ENCODE assay signal across 24 mouse cellular contexts in the genomic region with DNA sequence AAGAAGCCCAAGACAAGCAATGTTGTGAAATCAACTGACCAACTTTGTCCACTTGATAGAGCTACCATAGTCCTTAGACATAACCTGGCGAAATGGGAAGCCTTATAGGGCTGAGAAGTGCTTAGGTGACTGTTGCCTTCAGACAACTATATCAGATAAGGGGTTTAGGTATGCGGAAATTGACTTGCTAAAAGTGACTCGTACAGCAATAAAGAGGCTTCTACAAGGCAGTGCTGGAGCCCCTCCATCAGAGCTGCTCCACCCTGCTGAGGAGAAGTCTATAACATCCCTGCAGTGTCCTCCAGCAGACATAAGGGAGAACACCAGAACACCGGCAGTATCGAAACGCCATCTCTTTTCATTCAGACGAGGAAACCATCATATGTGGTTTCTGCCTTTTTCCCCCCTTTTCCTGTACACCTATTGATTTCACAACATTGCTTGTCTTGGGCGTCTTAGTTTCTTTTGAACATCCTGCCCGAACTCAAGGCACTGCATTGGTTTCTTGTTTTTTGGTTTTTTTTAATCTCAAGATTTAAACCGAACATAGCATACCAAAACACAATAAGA. TPM values are rescaled to one million over a fixed set of nuclear protein-coding genes. Genes with fewer than 3 reads are reported as not detected.
A peak's percentile ranks its signal among the peaks of the same experiment; 100 is the strongest.
DNase-seq lines count a peak whose midpoint lies in the region; ATAC-seq and TF ChIP-seq lines count a peak whose summit lies in the region.
"Had no signal": no experiment of that assay in that cellular context is flagged by ENCODE, and none has a peak within 500 bp of the region (broad histone marks: within the 10 kb centered on the region; RNA-seq: fewer than 3 reads in every experiment).

No protein-coding gene starts in this region.

- peak overlapping the region; percentile 16; the same call in 1 of the 2 replicates for H3K4me3 ChIP-seq in spleen, adult 2 months (ENCODE audit: extremely low read depth, insufficient read depth, insufficient read length)
- no peak overlapping the region for H3K4me3 ChIP-seq in intestine, embryonic 16.5 days (ENCODE audit: low read length)
- H3K4me3 ChIP-seq: forebrain, embryonic 13.5 days; heart, embryonic 12.5 days; hindbrain, embryonic 10.5 days; left cerebral cortex, adult 2 months; lung, embryonic 15.5 days; midbrain, embryonic 15.5 days; myocyte had no signal

- TF ChIP-seq CTCF in spleen, adult 2 months (IDR thresholded peaks at IDR 0.05; ENCODE audit: extremely low read depth, insufficient read depth, insufficient read length, insufficient replicate concordance) = no peak

- no peak for DNase-seq in spleen, adult 2 months (ENCODE audit: low read depth in 1 of 2, low spot score in 2 of 2)
- no peak for DNase-seq in spleen, postnatal 10 days (ENCODE audit: low spot score in 2 of 2)
- DNase-seq in urinary bladder, postnatal 25 days (ENCODE audit: low spot score) = no peak
- DNase-seq in urinary bladder, postnatal 14 days (ENCODE audit: low spot score) = no peak
- DNase-seq in layer of hippocampus, adult 18-20 months (ENCODE audit: low spot score in 2 of 2) = no peak
- DNase-seq: adrenal gland, adult 2 months; cerebellum, adult 18-20 months; cerebellum, postnatal 25 days; gastrocnemius, adult 2 months; kidney, postnatal 4 days; right cerebral cortex, adult 18-20 months had no signal

- no peak overlapping the region for H3K4me2 ChIP-seq in intestine, embryonic 16.5 days (ENCODE audit: low read depth, low read length)
- H3K4me2 ChIP-seq: forebrain, embryonic 13.5 days; heart, embryonic 12.5 days; lung, embryonic 15.5 days; midbrain, embryonic 15.5 days had no signal

- no peak for TF ChIP-seq POLR2A in spleen, adult 2 months (IDR thresholded peaks at IDR 0.05; ENCODE audit: low read depth, low read length)

- ATAC-seq in CD4-positive, CD25-positive, alpha-beta regulatory T cell, adult 4 months = peak; percentile 74
- peak; percentile 73 for ATAC-seq in activated CD4-positive, CD25-positive, alpha-beta regulatory T cell, adult 4 months
- peak; percentile 84 for ATAC-seq in intestine, embryonic 16.5 days
- ATAC-seq: forebrain, embryonic 13.5 days; midbrain, embryonic 15.5 days had no signal

- H3K27ac ChIP-seq in spleen, adult 2 months (ENCODE audit: insufficient read depth, low read length) = peak overlapping the region; percentile 46
- H3K27ac ChIP-seq in intestine, embryonic 16.5 days (ENCODE audit: low read length) = no peak overlapping the region
- H3K27ac ChIP-seq: forebrain, embryonic 13.5 days; gastrocnemius, adult 2 months; hindbrain, embryonic 10.5 days; left cerebral cortex, adult 2 months; liver, embryonic 14.5 days; lung, embryonic 15.5 days; midbrain, embryonic 15.5 days had no signal

- H3K36me3 ChIP-seq in spleen, adult 2 months (ENCODE audit: control insufficient read depth, insufficient read depth, low read length) = no peaks in the 10 kb centered on the region
- H3K36me3 ChIP-seq in intestine, embryonic 16.5 days (ENCODE audit: control insufficient read depth, insufficient read depth, low read length) = no peaks in the 10 kb centered on the region
- H3K36me3 ChIP-seq: heart, embryonic 12.5 days; hindbrain, embryonic 10.5 days; lung, embryonic 15.5 days; midbrain, embryonic 15.5 days had no signal

- WGBS in spleen, adult 2 months = 20% methylated on average over 10 of the region's 10 CpGs
- 80% methylated on average over 10 of the region's 10 CpGs for WGBS in intestine, embryonic 16.5 days

- H3K27me3 ChIP-seq in spleen, adult 2 months (ENCODE audit: control insufficient read depth, insufficient read depth, low read length) = no peaks in the 10 kb centered on the region
- no peaks in the 10 kb centered on the region for H3K27me3 ChIP-seq in intestine, embryonic 16.5 days (replicated peaks; ENCODE audit: control insufficient read depth, insufficient read depth, low read length)
- H3K27me3 ChIP-seq: forebrain, embryonic 13.5 days; heart, embryonic 12.5 days; lung, embryonic 15.5 days; midbrain, embryonic 15.5 days had no signal

- H3K9ac ChIP-seq in intestine, embryonic 16.5 days (ENCODE audit: low read depth, low read length) = no peak overlapping the region
- H3K9ac ChIP-seq: forebrain, embryonic 13.5 days; heart, embryonic 12.5 days; liver, embryonic 14.5 days; lung, embryonic 15.5 days; midbrain, embryonic 15.5 days had no signal

- H3K9me3 ChIP-seq in intestine, embryonic 16.5 days (ENCODE audit: control insufficient read depth, low read length) = no peaks in the 10 kb centered on the region
- H3K9me3 ChIP-seq: forebrain, embryonic 13.5 days; heart, embryonic 12.5 days; hindbrain, embryonic 10.5 days; lung, embryonic 15.5 days; midbrain, embryonic 15.5 days had no signal

- H3K4me1 ChIP-seq in spleen, adult 2 months (ENCODE audit: control insufficient read depth, insufficient read depth, insufficient read length) = peaks cover 10% of the 10 kb centered on the region; the same call in 1 of the 2 replicates
- H3K4me1 ChIP-seq in intestine, embryonic 16.5 days (ENCODE audit: control insufficient read depth, insufficient read depth, low read length) = no peaks in the 10 kb centered on the region
- H3K4me1 ChIP-seq: forebrain, embryonic 13.5 days; heart, embryonic 12.5 days; hindbrain, embryonic 10.5 days; lung, embryonic 15.5 days; midbrain, embryonic 15.5 days had no signal

RNA-seq across cellular contexts. Expression of gene Cd86, which starts 0.7 kb away (rescaled TPM):
- polyA plus RNA-seq in spleen, adult 2 months (2012; rRNA removed) = 10.9 and 15.3 TPM in 2 replicates
- 10 to 100 TPM; 41.5 to 52.1 TPM for polyA plus RNA-seq in CD4-positive, CD25-positive, alpha-beta regulatory T cell, adult 4 months (2017; shearing (Covaris generic))
- 10 to 100 TPM; 45.6 to 47.4 TPM for polyA plus RNA-seq in activated CD4-positive, CD25-positive, alpha-beta regulatory T cell, adult 4 months (2017; shearing (Covaris generic))
- polyA plus RNA-seq in intestine, embryonic 16.5 days (2015; fragmentation: Nextera tagmentation; extraction: Ambion mirVana) = 1.9 and 2.3 TPM in 2 replicates
- 1 to 10 TPM in 1 of 2 experiments, under 1 TPM in 1; 0.99 to 1.4 TPM for total RNA-seq in layer of hippocampus, adult 18-20 months (2021)
- total RNA-seq: megakaryocyte-erythroid progenitor cell, adult 5-6 weeks had no signal
- polyA plus RNA-seq: myocyte had no signal

RNA-seq across cellular contexts. Expression of gene Ildr1, which starts 27.2 kb away (rescaled TPM):
- 2.0 and 2.3 TPM in 2 replicates for polyA plus RNA-seq in spleen, adult 2 months (2012; rRNA removed)
- 1 to 10 TPM; 6.3 to 7.3 TPM for polyA plus RNA-seq in CD4-positive, CD25-positive, alpha-beta regulatory T cell, adult 4 months (2017; shearing (Covaris generic))
- polyA plus RNA-seq in activated CD4-positive, CD25-positive, alpha-beta regulatory T cell, adult 4 months (2017; shearing (Covaris generic)) = 1 to 10 TPM; 6.1 to 7.3 TPM
- 9.0 and 9.7 TPM in 2 replicates for polyA plus RNA-seq in intestine, embryonic 16.5 days (2015; fragmentation: Nextera tagmentation; extraction: Ambion mirVana)
- total RNA-seq in layer of hippocampus, adult 18-20 months (2021) = under 1 TPM; 0.10 to 0.15 TPM
- total RNA-seq: adrenal gland, adult 2 months; heart, postnatal 10 days had no signal
- polyA plus RNA-seq: adrenal gland, adult 2 months; forebrain, embryonic 13.5 days; heart, embryonic 12.5 days; myocyte had no signal
